Mouse (Mus musculus) liver, postnatal 0 days (tissue): ENCODE data around the gene Slc25a39. TPM values are rescaled to one million over a fixed set of nuclear protein-coding genes. Genes with fewer than 3 reads are reported as not detected.

Source experiments
- ATAC-seq: fragments of 200-750 bp; cut with Nextera tagmentation; 2 replicates; pipeline ENCODE4 v1.8.0; 2017; ENCODE audit warnings: mild to moderate bottlenecking, moderate library complexity
- DNase-seq: peaks from one replicate; pipeline ENCODE4 v3.0.0-alpha.2; 2016
- H3K27ac ChIP-seq: fragments of 300-500 bp; sonication (generic); 2 replicates; pipeline ENCODE4 v1.5.1; 2014; ENCODE audit warnings: antibody characterized with exemption, moderate library complexity, mild to moderate bottlenecking, low read depth
- H3K27me3 ChIP-seq: fragments of 300-500 bp; sonication (generic); 2 replicates; pipeline ENCODE4 v1.6.1; 2014; ENCODE audit warnings: low read length, control low read depth, mixed read lengths; ENCODE audit not compliant: insufficient read depth
- H3K36me3 ChIP-seq: fragments of 300-500 bp; sonication (generic); replicated peaks from 2 replicates; pipeline ENCODE4 v1.6.1; 2014; ENCODE audit warnings: mild to moderate bottlenecking, control low read depth, low read length, moderate library complexity, mixed read lengths; ENCODE audit not compliant: insufficient read depth
- H3K4me1 ChIP-seq: fragments of 300-500 bp; sonication (generic); 2 replicates; pipeline ENCODE4 v1.6.1; 2014; ENCODE audit warnings: antibody characterized with exemption, mild to moderate bottlenecking, control low read depth; ENCODE audit not compliant: insufficient read depth
- H3K4me2 ChIP-seq: fragments of 300-500 bp; sonication (generic); 2 replicates; pipeline ENCODE4 v1.6.1; 2014; ENCODE audit warnings: low read depth, mild to moderate bottlenecking, low read length, moderate library complexity, mixed read lengths
- H3K4me3 ChIP-seq: fragments of 300-500 bp; sonication (generic); 2 replicates; pipeline ENCODE4 v1.5.1; 2014; ENCODE audit warnings: low read depth, low read length
- H3K9ac ChIP-seq: fragments of 300-500 bp; sonication (generic); replicated peaks from 2 replicates; pipeline ENCODE4 v1.6.1; 2014; ENCODE audit warnings: mild to moderate bottlenecking, moderate library complexity
- H3K9me3 ChIP-seq: fragments of 300-500 bp; sonication (generic); 2 replicates; pipeline ENCODE4 v1.6.1; 2016; ENCODE audit warnings: mild to moderate bottlenecking, control low read depth, low read length, mixed read lengths
- CTCF ChIP-seq: sonication (generic); IDR thresholded peaks from 2 replicates; pipeline ENCODE4 v1.5.1; 2016; ENCODE audit warnings: antibody characterized with exemption, low read depth
- EP300 ChIP-seq: IDR thresholded peaks from 2 replicates; pipeline ENCODE4 v1.6.1; 2016; ENCODE audit warnings: antibody characterized with exemption, low read depth, mild to moderate bottlenecking
- WGBS: fragments of 180-500 bp; shearing (Covaris S2); extraction: QIAGEN DNeasy Blood & Tissue Kit; methylation state at CpG from one replicate; pipeline ENCODE4 v1.1.7; 2014; ENCODE audit not compliant: insufficient replicate concordance; 5-methylcytosine and 5-hydroxymethylcytosine counted together
- microRNA-seq: library from miRNA; unstranded; fragments of <30 nt; microRNA quantifications from one replicate; pipeline ENCODE4, GENCODE M21; 2016
- polyA plus RNA-seq: library from polyadenylated mRNA; unstranded; fragments of >200 nt; fragmentation: Nextera tagmentation; extraction: Ambion mirVana; gene quantifications from 2 replicates; pipeline ENCODE4 v1.2.1, GENCODE M21; 2015

Slc25a39 gene
- polyA plus RNA-seq, 1 experiment from 2014 or later = 510 TPM

- peaks cover 95% of the 10 kb centered on the region for H3K36me3 ChIP-seq
- no peak overlapping the region for H3K9ac ChIP-seq
- no peak overlapping the region for H3K4me3 ChIP-seq
- DNase-seq (no peak), ATAC-seq (no peak)
- 65% methylated on average over 30 of the region's 31 CpGs for WGBS
- no peaks in the 10 kb centered on the region for H3K9me3 ChIP-seq
- H3K27me3 ChIP-seq = 0 out of 2 replicates have a peak, but pooled peaks cover 9% of the 10 kb centered on the region
- H3K27ac ChIP-seq = no peak overlapping the region
- peak overlapping the region; percentile 82 for H3K4me2 ChIP-seq
- H3K4me1 ChIP-seq = no peaks in the 10 kb centered on the region
- TF ChIP-seq EP300 = no peak
- no peak for TF ChIP-seq CTCF
Measured at GRCm38 (mm10) chr11:102356636-102357350, 51.0 kb downstream of the Slc25a39 start.

GRCm38 (mm10) chr11:102356190-102356589 lies 51.6 kb downstream of the Slc25a39 start:
- ATAC-seq (no peak), DNase-seq (no peak)
- TF ChIP-seq CTCF (no peak), EP300 (no peak)
- WGBS = 77% methylated on average over 12 of the region's 12 CpGs
- no peak overlapping the region for H3K4me3 ChIP-seq
- no peak overlapping the region for H3K27ac ChIP-seq
- H3K36me3 ChIP-seq = peaks cover 95% of the 10 kb centered on the region
- no peaks in the 10 kb centered on the region; the same call in 1 of the 2 replicates for H3K4me1 ChIP-seq
- H3K9ac ChIP-seq = no peak overlapping the region
- H3K9me3 ChIP-seq = no peaks in the 10 kb centered on the region
- peak overlapping the region; percentile 48 for H3K4me2 ChIP-seq
- H3K27me3 ChIP-seq = 0 out of 2 replicates have a peak, but pooled peaks cover 12% of the 10 kb centered on the region

DNA sequence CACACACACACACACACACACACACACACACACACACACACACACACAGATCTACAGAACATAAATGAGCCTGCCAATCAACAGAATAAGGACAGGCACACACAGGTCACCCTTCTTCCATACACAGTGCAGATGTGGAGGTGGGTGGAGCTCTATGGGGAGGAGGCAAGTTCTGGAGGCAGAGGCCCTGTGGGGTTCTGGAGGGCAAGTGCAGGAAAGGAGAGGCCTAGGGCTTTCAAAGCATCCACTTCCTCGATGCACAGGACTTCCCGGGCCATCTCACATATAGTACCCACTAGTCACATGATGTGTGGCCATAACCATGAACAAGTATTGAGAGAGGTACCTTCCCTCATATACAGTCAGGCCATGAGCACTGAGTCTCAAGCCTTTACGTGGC lies 52.2 kb downstream of the Slc25a39 start:
- H3K9ac ChIP-seq = no peak overlapping the region
- H3K9me3 ChIP-seq = no peaks in the 10 kb centered on the region
- no peaks in the 10 kb centered on the region; the same call in 1 of the 2 replicates for H3K4me1 ChIP-seq
- peak; percentile 28 for DNase-seq
- H3K27me3 ChIP-seq = 0 out of 2 replicates have a peak, but pooled peaks cover 12% of the 10 kb centered on the region
- peaks cover 95% of the 10 kb centered on the region for H3K36me3 ChIP-seq
- H3K4me3 ChIP-seq = no peak overlapping the region
- TF ChIP-seq CTCF = no peak
- no peak for TF ChIP-seq EP300
- H3K4me2 ChIP-seq = no peak overlapping the region
- no peak for ATAC-seq
- 68% methylated on average over 3 of the region's 3 CpGs for WGBS
- H3K27ac ChIP-seq = no peak overlapping the region

GRCm38 (mm10) chr11:102353021-102353431 lies 54.7 kb downstream of the Slc25a39 start:
- WGBS = 46% methylated on average over 8 of the region's 8 CpGs
- Histone ChIP-seq H3K27me3 (0 out of 2 replicates have a peak, but pooled peaks cover 8% of the 10 kb centered on the region), H3K27ac (0 out of 2 replicates have a peak overlapping the region, but pooled peaks have one; percentile 29), H3K4me2 (no peak overlapping the region), H3K4me3 (no peak overlapping the region), H3K36me3 (peaks cover 82% of the 10 kb centered on the region), H3K9me3 (no peaks in the 10 kb centered on the region), H3K4me1 (no peaks in the 10 kb centered on the region; the same call in 1 of the 2 replicates), H3K9ac (no peak overlapping the region)
- ATAC-seq = no peak
- TF ChIP-seq EP300 (no peak), CTCF (no peak)
- DNase-seq = no peak

Small RNA genes within 50 kb of the gene (microRNA-seq; reads per million reads assigned to microRNA genes)
- not detected for gene Mir6930

Other genes with a start within 250 kb of the Slc25a39 start
- 52.2 and 55.0 TPM in 2 replicates for gene Lsm12, start 222.7 kb downstream of the Slc25a39 start, polyA plus RNA-seq
- gene G6pc3, start 218.3 kb downstream of the Slc25a39 start, polyA plus RNA-seq = 6.7 and 6.8 TPM in 2 replicates
- gene Hdac5, start 177.8 kb downstream of the Slc25a39 start, polyA plus RNA-seq = 17.7 and 17.8 TPM in 2 replicates
- 4.7 and 4.9 TPM in 2 replicates for gene BC030867, start 159.1 kb downstream of the Slc25a39 start, polyA plus RNA-seq
- gene Asb16, start 139.2 kb downstream of the Slc25a39 start, polyA plus RNA-seq = not detected in 2 replicates
- 19.4 and 20.8 TPM in 2 replicates for gene Tmub2, start 123.0 kb downstream of the Slc25a39 start, polyA plus RNA-seq
- 4.5 and 4.6 TPM in 2 replicates for gene Atxn7l3, start 111.3 kb downstream of the Slc25a39 start, polyA plus RNA-seq
- gene Ubtf, start 88.2 kb downstream of the Slc25a39 start, polyA plus RNA-seq = 32.4 and 32.5 TPM in 2 replicates
- 311 and 329 TPM in 2 replicates for gene Slc4a1, start 41.7 kb downstream of the Slc25a39 start, polyA plus RNA-seq
- 1.8 and 2.4 TPM in 2 replicates for gene Rundc3a, start 14.5 kb downstream of the Slc25a39 start, polyA plus RNA-seq
- gene Grn, start 22.4 kb upstream of the Slc25a39 start, polyA plus RNA-seq = 156 and 161 TPM in 2 replicates
- gene Fam171a2, start 39.7 kb upstream of the Slc25a39 start, polyA plus RNA-seq = 0.23 and 0.72 TPM in 2 replicates
- 41.0 and 44.8 TPM in 2 replicates for gene Itga2b, start 62.2 kb upstream of the Slc25a39 start, polyA plus RNA-seq
- 11.1 and 12.2 TPM in 2 replicates for gene Gpatch8, start 148.4 kb upstream of the Slc25a39 start, polyA plus RNA-seq
- not detected in 2 replicates for gene Gm11627, start 171.5 kb upstream of the Slc25a39 start, polyA plus RNA-seq
- 0.17 and 0.22 TPM in 2 replicates for gene Fzd2, start 196.4 kb upstream of the Slc25a39 start, polyA plus RNA-seq